Mouse (Mus musculus): ENCODE measurements around the gene Tshz3. TPM values are rescaled to one million over a fixed set of nuclear protein-coding genes. Genes with fewer than 3 reads are reported as not detected.

Tshz3 gene
- 37.1 and 39.9 TPM in 2 replicates for polyA plus RNA-seq (2015; fragmentation: Nextera tagmentation; extraction: Ambion mirVana)

DNA sequence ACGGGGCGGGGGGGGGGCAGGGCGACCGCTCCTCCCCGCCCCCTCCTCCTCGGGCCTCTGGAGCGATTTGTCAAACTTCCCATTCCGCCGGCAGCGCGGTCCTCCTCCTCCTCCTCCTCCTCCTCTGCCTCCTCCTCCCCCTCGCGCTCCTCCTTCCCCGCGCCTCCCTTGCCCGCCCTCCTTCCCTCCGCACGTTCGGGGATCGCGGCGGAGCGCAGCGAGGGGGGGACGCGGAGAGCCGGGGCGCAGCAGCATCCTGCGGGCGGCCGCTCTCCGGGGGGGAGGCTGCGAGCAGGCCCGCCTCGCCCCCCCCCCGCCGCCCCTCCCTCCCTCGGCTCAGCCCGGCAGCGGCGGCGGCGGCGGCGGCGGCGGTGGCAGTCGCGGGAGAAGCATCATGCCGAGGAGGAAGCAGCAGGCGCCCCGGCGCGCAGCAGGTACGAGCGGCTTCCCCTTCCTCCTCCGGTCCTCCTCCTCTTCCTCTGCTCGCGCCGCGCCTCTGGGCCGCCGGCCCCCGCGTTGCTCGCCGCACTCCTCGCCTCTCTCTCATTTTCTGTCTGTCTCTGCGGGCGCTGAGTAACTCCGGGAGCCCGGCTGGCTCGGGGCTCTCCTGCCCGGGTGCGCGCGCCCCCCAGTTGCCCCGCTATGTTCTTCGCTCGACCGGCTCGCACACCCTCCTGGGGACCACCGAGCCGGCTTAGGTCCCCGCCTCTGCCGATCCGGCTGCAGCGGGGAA, at the start of gene Tshz3:
Gene Tshz3 (plus strand): TSS at position 263 of the 733 bp plus-strand sequence.
- Histone ChIP-seq H3K36me3 (peaks cover 4% of the 10 kb centered on the region; the same call in 1 of the 2 replicates), H3K4me2 (peak within 1 kb of the TSS; percentile 92), H3K9me3 (no peaks in the 10 kb centered on the region), H3K4me3 (peak within 1 kb of the TSS; percentile 90), H3K27me3 (peaks cover 22% of the 10 kb centered on the region), H3K4me1 (replicated peaks) (peaks cover 72% of the 10 kb centered on the region), H3K27ac (peak within 1 kb of the TSS; percentile 96), H3K9ac (peak within 1 kb of the TSS; percentile 95)
- WGBS, result 2% methylated on average over 44 of the region's 88 CpGs
- peak; percentile 70 for ATAC-seq (ENCODE audit: low FRiP score)

DNA sequence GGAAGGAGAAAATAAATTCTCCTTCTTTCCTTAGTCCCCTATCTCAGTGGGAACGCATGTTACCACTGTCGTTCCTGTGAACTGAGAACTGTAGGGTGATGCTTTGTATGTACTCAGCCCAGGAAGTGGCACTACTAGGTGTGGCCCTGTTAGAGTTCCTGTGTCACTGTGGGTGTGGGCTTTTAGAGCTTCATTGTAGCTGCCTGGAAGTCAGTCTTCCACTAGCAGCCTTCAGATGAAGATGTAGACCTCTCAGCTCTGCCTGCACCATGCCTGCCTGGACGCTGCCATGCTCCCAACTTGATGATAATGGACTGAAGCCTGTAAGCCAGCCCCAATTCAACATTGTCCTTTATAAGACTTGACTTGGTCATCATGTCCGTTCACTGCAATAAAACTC, 42.0 kb upstream of the Tshz3 start:
- no peaks in the 10 kb centered on the region for H3K36me3 ChIP-seq
- WGBS, result 96% methylated on average over 4 of the region's 4 CpGs
- H3K27me3 ChIP-seq, result peaks cover 10% of the 10 kb centered on the region
- H3K9me3 ChIP-seq, result no peaks in the 10 kb centered on the region
- no peak overlapping the region for H3K9ac ChIP-seq
- no peak for ATAC-seq (ENCODE audit: low FRiP score)
- H3K4me3 ChIP-seq, result no peak overlapping the region
- H3K4me1 ChIP-seq (replicated peaks), result no peaks in the 10 kb centered on the region
- H3K27ac ChIP-seq, result no peak overlapping the region
- no peak overlapping the region for H3K4me2 ChIP-seq

DNA sequence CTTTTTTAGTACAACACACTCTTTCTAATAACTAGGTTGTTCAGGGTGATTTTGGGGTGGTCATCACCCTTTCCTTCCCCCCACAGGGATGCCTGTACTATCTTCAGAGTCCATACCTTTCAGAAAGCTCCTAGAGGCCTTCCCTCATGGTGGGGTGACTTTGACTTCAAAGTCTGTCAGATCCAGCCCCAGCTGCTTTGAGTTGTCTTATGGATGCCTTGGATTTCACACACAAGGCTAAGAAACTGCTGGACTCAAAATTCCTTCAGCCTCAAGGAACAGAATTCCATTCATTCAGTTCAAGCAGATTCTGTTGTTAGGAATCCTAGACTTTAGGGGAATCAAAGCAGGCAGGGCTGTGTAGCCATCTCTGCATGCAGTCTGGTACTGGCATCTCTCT, 41.5 kb upstream of the Tshz3 start:
- no peak overlapping the region for H3K4me2 ChIP-seq
- no peak overlapping the region for H3K4me3 ChIP-seq
- no peak for ATAC-seq (ENCODE audit: low FRiP score)
- H3K9me3 ChIP-seq, result no peaks in the 10 kb centered on the region
- H3K36me3 ChIP-seq, result no peaks in the 10 kb centered on the region
- H3K4me1 ChIP-seq (replicated peaks), result no peaks in the 10 kb centered on the region
- no peak overlapping the region for H3K27ac ChIP-seq
- H3K27me3 ChIP-seq, result peaks cover 10% of the 10 kb centered on the region
- H3K9ac ChIP-seq, result no peak overlapping the region

DNA sequence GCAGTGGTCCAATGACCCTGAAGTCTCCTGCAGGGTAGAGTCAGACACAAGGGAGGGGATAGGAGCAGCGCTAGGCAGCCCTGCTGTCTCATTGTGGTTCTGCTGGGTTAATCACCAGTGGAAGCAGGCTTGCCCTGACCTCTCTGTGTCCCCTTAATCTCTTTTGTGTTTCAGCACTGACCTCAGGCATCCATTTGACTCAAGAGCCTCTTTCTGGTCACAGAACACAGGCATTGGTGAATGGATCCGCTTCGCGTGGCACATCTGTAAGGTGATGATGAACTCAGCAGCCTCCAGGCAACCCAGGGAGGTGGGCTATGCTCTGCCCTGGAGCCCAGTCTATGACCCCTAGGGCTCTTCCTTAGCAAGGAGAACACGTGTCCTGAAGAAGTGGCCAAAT, 39.6 kb upstream of the Tshz3 start:
- no peak overlapping the region for H3K9ac ChIP-seq
- no peak overlapping the region for H3K27ac ChIP-seq
- no peak overlapping the region for H3K4me2 ChIP-seq
- H3K4me3 ChIP-seq, result no peak overlapping the region
- peaks cover 17% of the 10 kb centered on the region for H3K27me3 ChIP-seq
- H3K9me3 ChIP-seq, result no peaks in the 10 kb centered on the region
- H3K4me1 ChIP-seq (replicated peaks), result no peaks in the 10 kb centered on the region
- no peak for ATAC-seq (ENCODE audit: low FRiP score)
- 13% methylated on average over 5 of the region's 5 CpGs for WGBS
- H3K36me3 ChIP-seq, result no peaks in the 10 kb centered on the region

DNA sequence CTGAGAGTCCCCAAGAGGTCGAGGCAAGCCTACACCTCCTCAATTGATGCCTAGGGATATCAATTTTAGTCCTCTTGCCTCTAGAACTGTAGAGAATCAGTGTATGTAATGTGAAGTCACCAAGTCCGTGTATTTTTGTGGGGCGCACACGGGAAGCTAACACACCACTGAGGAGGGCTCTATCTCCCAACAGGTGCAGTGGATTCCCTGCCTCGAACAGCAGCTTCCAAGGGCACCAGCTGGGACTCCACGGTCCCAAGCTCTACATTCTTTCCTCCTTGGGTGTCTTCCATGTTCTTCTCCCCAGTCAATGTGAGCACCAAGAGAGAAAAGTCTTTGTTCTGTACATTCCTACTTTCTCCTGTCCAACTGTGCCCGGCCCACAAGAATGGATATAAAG, 38.7 kb upstream of the Tshz3 start:
- no peak overlapping the region for H3K9ac ChIP-seq
- WGBS, result 86% methylated on average over 7 of the region's 7 CpGs
- H3K36me3 ChIP-seq, result no peaks in the 10 kb centered on the region
- ATAC-seq (ENCODE audit: low FRiP score), result no peak
- no peaks in the 10 kb centered on the region for H3K4me1 ChIP-seq (replicated peaks)
- no peak overlapping the region for H3K4me2 ChIP-seq
- H3K4me3 ChIP-seq, result no peak overlapping the region
- H3K27ac ChIP-seq, result no peak overlapping the region
- H3K27me3 ChIP-seq, result peaks cover 8% of the 10 kb centered on the region; the same call in 1 of the 2 replicates
- H3K9me3 ChIP-seq, result no peaks in the 10 kb centered on the region

DNA sequence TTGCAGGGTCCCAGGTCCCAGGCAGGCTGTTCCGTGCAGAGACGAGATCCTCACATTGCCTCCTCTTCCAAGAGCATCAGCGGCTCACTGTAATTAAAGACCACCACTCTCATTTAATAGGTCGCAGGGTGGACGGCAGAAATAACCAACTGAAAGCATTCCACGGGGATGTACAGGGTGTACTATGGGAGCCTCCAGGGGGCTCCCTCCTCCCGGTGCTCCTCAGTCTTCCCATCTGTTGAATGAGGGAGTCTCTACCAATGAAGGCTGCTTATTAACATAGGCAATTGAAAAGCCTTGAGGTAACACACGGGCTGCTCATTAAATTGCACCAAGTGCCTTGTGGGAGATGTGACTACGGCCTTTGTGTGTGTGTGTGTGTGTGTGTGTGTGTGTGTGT, 37.3 kb upstream of the Tshz3 start:
- Histone ChIP-seq H3K36me3 (no peaks in the 10 kb centered on the region), H3K27ac (no peak overlapping the region), H3K4me3 (no peak overlapping the region), H3K9ac (no peak overlapping the region), H3K27me3 (peaks cover 8% of the 10 kb centered on the region; the same call in 1 of the 2 replicates), H3K9me3 (no peaks in the 10 kb centered on the region), H3K4me2 (no peak overlapping the region), H3K4me1 (replicated peaks) (no peaks in the 10 kb centered on the region)
- WGBS, result 69% methylated on average over 9 of the region's 9 CpGs
- no peak for ATAC-seq (ENCODE audit: low FRiP score)

DNA sequence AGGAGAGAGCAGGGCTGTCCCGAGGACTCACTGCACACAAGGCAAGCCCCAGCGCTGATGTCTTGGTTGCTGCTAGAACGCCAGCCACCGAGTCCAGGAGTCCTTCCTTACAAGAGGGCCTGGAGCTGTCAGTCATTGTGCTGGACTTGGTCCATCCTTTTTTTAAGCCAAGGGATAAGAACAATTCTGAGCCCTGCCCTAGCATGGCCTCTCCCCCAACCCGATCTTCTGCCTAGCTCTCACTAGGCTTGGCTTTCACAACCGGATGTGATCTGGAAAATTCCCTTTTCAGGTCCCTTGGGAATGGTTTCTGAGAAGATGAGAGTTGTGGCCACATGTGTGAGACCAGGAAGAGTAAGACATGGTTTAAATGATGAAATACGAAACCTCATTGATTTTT, 34.5 kb upstream of the Tshz3 start:
- Histone ChIP-seq H3K9ac (no peak overlapping the region), H3K27ac (no peak overlapping the region), H3K4me1 (replicated peaks) (no peaks in the 10 kb centered on the region), H3K4me3 (no peak overlapping the region), H3K9me3 (no peaks in the 10 kb centered on the region), H3K36me3 (no peaks in the 10 kb centered on the region), H3K4me2 (no peak overlapping the region), H3K27me3 (0 out of 2 replicates have a peak, but pooled peaks cover 8% of the 10 kb centered on the region)
- 76% methylated on average over 7 of the region's 7 CpGs for WGBS
- no peak for ATAC-seq (ENCODE audit: low FRiP score)

DNA sequence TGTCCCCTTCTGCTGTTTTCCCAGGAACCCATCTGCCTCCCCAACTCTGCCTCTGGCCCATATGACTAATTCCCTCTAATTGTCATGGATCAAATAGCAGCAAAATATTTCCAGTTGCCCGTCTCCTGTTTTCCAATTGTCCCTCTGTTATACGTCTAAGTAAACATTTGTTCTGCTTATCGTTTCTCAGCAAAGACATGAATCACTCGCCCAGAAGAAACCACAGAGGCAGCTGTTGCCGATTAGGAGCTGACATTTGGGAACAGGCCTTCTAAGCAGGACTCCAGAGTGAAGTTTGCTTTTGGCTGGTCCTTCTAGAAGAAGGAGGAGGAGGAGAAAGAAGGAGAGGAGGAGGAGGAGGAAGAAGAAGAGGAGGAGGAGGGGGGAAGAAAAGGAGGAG, 30.2 kb upstream of the Tshz3 start:
- no peak for ATAC-seq (ENCODE audit: low FRiP score)
- Histone ChIP-seq H3K4me1 (replicated peaks) (no peaks in the 10 kb centered on the region), H3K9me3 (no peaks in the 10 kb centered on the region), H3K9ac (no peak overlapping the region), H3K27ac (no peak overlapping the region), H3K36me3 (no peaks in the 10 kb centered on the region), H3K27me3 (0 out of 2 replicates have a peak, but pooled peaks cover 2% of the 10 kb centered on the region), H3K4me3 (no peak overlapping the region), H3K4me2 (no peak overlapping the region)
- 63% methylated on average over 5 of the region's 5 CpGs for WGBS

DNA sequence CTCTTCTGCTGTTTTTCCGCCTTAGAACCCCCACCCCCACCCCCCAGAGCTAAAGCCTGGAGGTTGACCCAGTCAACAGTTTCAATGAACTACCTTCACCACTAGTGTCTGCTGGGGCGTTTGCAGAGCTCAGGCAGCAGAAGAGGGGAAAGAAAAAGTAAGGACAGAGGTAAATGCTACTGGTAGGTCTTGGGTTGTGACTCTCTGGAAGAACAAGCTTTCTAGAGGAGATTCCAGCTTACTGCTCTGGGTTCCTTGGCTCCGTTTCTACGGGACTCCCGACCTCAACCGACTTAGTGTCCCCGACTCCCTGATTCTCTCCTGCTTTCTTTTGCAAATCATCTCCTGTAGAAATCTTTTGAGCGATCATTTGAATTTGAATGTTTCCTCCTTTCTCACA, 19.9 kb upstream of the Tshz3 start:
- Histone ChIP-seq H3K27me3 (peaks cover 40% of the 10 kb centered on the region), H3K27ac (no peak overlapping the region), H3K36me3 (no peaks in the 10 kb centered on the region), H3K4me3 (no peak overlapping the region), H3K4me1 (replicated peaks) (peaks cover 23% of the 10 kb centered on the region), H3K4me2 (no peak overlapping the region), H3K9ac (no peak overlapping the region), H3K9me3 (no peaks in the 10 kb centered on the region)
- ATAC-seq (ENCODE audit: low FRiP score), result no peak
- 21% methylated on average over 8 of the region's 8 CpGs for WGBS

DNA sequence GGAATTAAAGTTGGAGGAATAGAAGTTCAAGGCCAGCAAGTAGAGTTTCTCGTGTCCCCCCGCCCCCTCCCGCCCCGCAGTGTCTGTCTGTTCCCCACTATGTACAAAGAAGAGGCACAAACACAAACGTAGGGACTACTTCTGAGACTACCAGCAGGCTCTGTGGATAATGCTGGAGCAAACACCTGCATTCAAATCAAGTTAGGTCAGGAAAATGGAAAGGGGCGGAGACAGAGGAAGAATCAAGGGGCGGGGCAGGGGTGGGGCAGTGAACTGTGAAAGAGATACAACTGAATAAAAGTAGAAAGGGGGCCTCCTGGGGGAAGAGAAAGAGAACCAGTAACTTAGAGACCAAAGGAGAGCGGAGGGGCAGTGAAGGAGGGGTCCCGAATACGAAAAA, 19.4 kb upstream of the Tshz3 start:
- H3K27me3 ChIP-seq, result peaks cover 40% of the 10 kb centered on the region
- H3K27ac ChIP-seq, result no peak overlapping the region
- 3% methylated on average over 10 of the region's 10 CpGs for WGBS
- H3K4me2 ChIP-seq, result peak overlapping the region; percentile 54; the same call in 1 of the 2 replicates
- H3K36me3 ChIP-seq, result no peaks in the 10 kb centered on the region
- H3K9me3 ChIP-seq, result no peaks in the 10 kb centered on the region
- no peak overlapping the region for H3K4me3 ChIP-seq
- no peak for ATAC-seq (ENCODE audit: low FRiP score)
- H3K9ac ChIP-seq, result no peak overlapping the region
- peaks cover 23% of the 10 kb centered on the region for H3K4me1 ChIP-seq (replicated peaks)

DNA sequence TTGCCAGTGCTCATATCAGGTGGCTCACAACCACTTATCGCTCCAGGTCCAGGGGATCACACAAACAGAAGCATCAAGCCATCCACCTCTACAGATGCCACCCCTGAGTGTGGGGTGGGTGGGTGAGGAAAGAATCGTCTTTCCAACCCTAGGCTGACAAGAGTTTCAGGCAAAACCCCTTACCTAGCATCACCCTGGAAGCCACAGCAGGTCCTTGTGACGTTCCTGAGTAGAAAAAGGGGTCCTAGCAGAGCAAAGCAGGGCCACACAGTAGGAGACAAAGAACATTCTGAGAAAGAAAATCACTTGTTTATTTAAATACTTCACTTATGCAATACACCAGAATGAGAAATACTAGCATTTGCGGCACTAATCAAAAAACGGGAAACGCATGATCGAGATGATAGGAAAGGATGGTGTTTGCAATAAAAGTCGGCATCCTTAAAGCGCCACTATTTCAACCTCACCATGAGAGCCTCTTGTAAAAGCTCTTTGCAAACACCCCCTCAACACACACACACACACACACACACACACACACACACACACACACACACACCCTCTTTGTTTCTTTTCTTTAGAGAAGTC, 18.8 kb upstream of the Tshz3 start:
- Histone ChIP-seq H3K4me3 (peak overlapping the region; percentile 28; the same call in 1 of the 2 replicates), H3K4me2 (peak overlapping the region; percentile 54), H3K4me1 (replicated peaks) (peaks cover 23% of the 10 kb centered on the region), H3K27ac (no peak overlapping the region), H3K36me3 (no peaks in the 10 kb centered on the region), H3K9me3 (no peaks in the 10 kb centered on the region), H3K9ac (0 out of 2 replicates have a peak overlapping the region, but pooled peaks have one; percentile 60), H3K27me3 (peaks cover 43% of the 10 kb centered on the region)
- WGBS, result 5% methylated on average over 9 of the region's 9 CpGs
- no peak for ATAC-seq (ENCODE audit: low FRiP score)

DNA sequence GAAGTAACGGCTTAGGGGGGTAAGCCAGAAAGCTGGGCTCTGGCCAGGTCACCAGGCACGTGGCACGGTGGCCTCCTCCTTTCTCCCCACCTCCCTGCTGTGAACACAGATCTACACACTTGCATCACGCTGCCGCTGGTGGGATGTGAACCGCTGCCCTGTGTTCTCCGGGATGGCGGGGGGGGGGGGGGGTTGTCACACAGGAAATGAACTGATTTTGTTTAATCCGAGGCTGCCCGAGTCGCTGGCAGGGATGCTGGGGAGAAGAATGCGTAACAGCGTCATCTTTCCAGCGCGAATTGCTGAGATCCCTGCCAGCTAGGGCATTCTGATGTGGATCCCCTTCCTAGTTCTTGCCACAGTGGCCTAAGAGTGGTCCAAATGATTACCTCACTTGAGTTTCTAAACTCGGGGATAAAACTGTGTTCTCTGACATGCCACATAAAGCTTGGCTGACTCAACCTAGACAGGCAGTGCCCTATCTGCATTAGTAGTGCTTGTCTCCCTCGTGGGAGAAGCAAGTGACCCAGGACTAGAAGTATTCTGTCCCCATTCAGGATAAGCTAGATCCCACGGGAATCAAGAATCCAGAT, 18.0 kb upstream of the Tshz3 start:
- Histone ChIP-seq H3K4me1 (replicated peaks) (peaks cover 23% of the 10 kb centered on the region), H3K9ac (peak overlapping the region; percentile 60)
- ATAC-seq (ENCODE audit: low FRiP score), result 0 out of 2 replicates have a peak, but pooled peaks have one; percentile 10

More for the DNA sequence above, 18.0 kb upstream of the Tshz3 start:
- H3K27me3 ChIP-seq, result peaks cover 43% of the 10 kb centered on the region
- peak overlapping the region; percentile 54 for H3K4me2 ChIP-seq
- H3K4me3 ChIP-seq, result peak overlapping the region; percentile 28
- WGBS, result 1% methylated on average over 18 of the region's 18 CpGs
- no peaks in the 10 kb centered on the region for H3K36me3 ChIP-seq
- H3K27ac ChIP-seq, result no peak overlapping the region
- H3K9me3 ChIP-seq, result no peaks in the 10 kb centered on the region
